Mouse (Mus musculus) adrenal gland, postnatal 14 days (tissue): ENCODE measurements at regions not wholly inside any gene's neighbourhood (a gene's known extent, or its start where the extent isn't known, plus 50 kb on each side); places are given as distances from the start of the nearest gene placed in this dataset.
"Not testable (repeated sequence)": the region's sequence is repeated elsewhere in the genome, so short reads cannot be mapped to it uniquely, and the experiment has no call there.

ENCODE experiments used
- DNase-seq: peaks from one replicate; pipeline ENCODE4 v3.0.0; 2021; ENCODE audit warnings: mixed read lengths

GRCm38 (mm10) chr8:103644106-103644505 is 457.3 kb upstream of the Cdh5 start:
- peak; percentile 75 for DNase-seq

DNA sequence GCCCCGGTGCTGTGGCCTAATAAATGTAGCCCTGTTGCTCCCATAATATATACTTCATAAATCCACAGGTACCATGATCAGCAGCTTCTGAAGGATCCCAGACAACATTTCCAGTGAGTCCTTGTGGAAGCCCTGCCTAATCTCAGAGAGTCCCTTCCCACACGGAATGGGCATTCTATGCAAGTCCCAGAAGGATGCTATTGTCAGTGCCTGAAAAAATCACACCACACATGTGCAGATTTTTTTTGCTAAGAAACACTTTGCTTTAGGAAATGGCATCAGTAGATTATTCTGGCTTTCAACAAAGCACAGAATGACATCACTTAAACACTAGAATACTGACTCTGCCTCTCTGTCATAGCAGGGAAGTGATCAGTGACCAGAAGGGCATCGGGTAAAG is 456.6 kb upstream of the Cdh5 start:
- no peak for DNase-seq

DNA sequence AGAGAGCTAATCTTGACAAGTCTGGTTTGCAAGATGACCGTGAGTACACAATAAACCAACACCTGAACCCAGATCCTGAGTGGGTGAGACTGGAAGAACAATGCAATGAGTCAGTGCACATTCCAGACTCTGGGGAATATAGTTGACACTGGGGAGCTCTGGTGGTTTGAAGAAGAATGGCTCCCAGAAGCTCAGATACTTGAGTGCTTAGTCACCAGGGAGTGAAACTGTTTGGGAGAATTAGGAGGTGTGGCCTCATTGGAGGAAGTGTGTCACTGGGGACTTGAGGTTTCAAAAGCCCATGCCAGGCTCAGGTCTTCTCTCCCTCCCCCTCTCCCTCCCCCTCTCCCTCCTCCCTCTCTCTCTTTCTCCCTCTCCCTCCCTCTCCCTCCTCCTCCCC is 436.6 kb upstream of the Cdh5 start:
- no peak for DNase-seq

- not testable (repeated sequence) for DNase-seq
These were observed 415.2 kb upstream of the Cdh5 start for GRCm38 (mm10) chr8:103686233-103686632.

DNA sequence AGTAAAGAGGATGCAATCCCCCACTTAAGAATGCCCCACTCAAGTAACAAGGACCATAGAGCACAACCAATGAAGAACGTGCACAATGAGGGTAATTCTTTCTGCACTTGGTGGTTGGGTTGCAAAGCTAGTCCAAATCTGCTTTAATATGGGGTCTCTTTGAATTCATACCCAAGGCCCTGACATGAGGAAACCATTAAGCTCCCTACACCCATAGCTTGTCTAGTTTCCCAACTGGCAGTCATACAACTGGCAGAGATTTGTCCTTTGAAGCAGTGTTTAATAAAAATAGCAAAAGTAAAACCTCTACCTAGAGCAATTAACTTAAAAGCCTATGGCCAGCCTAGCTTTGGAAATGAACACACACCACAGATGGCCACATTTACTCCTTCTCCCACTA is 411.0 kb upstream of the Cdh5 start:
- DNase-seq: no peak

DNA sequence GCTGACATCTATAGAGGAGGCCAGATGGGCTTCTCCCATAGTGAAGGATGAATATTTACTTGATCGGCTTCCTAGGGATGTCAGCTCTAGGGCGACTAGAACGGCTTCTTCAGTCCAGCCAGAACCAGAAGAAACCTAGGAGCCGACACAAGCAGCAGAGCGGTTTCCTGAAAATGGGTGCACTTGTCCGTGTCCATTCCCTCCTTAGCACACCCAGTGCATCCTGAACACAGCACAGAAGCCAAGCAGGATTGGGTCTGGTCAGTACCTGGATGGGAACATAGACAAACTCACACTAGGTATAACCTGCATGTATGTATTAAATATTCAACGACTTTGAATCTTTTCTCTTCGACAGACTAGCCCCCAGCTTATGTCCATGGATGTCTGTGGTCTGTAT is 407.9 kb upstream of the Cdh5 start:
- no peak for DNase-seq

- no peak for DNase-seq
These were observed 407.0 kb upstream of the Cdh5 start for GRCm38 (mm10) chr8:103694331-103694891.

DNA sequence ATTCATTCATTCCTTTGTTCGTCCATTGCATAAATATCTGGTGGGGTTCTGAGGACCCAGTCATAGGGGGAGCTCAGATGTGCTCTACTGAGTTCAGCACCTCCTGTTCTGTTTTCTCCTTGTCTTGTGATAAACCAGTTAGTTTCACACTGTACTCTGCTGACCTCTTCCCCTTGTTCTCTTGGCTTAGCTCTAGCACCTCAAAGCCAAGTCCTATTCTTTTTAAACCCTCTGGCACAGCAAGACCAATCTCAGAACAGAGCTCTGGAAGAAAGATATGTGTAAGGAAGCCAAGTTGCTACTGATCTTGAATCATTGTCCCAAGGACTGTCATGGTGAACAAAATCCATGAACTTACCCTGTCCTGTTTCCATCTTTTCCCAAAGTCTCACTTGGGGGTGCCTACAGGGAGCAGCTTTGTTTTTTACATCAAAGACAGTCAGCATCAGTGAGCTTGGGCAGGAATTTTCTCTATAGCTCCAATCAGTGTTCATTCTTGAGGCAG is 402.4 kb upstream of the Cdh5 start:
- no peak for DNase-seq

DNA sequence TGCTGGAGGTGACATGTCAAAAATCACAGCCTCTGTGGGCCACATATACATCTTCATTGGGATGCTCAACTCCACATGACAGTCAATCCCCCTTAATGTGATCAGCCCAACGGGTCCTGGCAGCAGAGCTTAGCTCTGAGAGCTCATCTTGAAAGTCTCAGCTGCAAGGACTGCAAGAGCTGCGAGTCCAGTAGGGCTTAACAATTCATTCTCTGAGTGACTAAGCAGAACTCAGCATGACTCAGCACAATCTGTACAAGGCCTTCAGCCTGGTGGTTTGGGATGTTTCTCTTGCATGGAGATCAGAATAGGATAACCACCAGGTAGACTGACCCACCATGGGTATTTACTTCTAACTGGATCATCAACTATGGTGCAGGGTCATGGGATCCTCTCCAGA is 399.2 kb upstream of the Cdh5 start:
- peak; percentile 17 for DNase-seq

DNA sequence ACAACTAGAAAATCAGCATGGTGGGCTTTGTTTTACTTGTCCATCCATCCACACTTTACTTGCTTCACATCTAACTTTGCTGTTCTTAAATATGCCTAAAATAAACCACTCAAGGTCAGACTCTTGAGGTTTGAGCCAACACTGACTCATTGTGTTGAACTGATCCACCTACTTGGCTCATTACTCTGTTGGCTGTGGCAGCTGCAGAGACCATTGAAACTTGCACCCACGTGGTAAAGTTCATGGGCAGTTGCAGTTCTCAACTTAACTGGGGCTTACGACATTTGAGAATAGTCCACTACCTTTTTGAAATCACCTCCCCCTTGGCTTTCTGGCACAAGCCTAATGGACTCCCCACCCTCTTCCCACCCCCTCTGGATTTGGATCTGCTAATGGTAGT is 395.3 kb upstream of the Cdh5 start:
- DNase-seq: peak; percentile 67

DNA sequence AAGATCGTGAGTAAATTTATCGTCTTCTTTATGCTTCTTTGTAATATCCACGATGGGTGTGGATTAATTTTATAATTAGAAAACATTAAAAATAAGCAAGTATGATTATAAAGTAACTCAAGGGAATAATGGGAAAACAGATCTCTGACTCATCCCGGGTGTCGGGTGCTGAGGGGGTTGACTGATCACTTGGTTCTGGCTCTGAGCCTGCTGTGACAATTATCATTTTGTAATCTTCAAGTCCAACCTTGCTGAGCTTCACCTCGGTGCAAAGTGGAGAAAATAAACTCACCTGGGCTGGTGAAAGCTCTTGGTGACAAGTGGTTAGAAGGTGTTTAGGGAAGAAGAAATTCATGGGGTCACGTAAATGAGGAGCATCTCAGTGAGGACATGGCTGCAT is 390.6 kb upstream of the Cdh5 start:
- DNase-seq: peak; percentile 30

DNA sequence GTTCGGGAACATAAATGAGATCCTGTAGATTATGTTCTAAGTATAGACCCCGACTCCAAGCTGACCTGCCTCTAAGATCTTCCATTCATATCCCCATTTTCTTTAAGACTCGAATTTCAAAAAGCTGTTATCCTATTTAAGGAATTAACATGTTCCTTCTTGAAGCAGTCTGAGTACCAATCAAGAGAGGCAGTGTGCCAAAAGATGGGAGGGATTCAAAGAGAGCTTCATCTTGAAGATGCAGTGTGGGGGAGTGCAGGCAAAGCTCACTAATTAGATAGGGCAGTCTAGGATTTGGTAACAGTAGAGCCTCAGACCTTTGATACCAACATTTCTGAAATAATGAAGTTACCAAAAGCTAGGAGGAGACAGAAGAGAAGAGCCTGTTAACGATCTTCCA is 383.7 kb upstream of the Cdh5 start:
- no peak for DNase-seq

DNA sequence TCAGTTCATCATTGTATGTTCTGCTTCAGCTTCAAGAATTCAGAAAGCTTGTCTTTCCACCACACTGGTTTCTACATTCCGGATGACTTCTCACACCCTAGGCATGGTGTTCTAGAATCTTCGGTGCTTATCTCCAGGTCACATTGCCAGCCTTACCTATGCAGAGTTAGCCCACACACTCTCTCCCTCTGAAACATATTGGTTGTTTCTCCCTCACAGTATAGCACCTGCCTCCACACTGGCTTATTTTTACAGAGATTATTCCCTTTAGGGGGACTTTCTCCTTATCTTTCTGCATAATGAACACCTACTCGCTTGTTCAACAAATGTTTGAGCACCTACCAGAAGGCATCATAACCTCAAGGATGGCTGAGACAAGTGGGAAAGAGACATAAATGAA is 368.0 kb upstream of the Cdh5 start:
- no peak for DNase-seq

DNA sequence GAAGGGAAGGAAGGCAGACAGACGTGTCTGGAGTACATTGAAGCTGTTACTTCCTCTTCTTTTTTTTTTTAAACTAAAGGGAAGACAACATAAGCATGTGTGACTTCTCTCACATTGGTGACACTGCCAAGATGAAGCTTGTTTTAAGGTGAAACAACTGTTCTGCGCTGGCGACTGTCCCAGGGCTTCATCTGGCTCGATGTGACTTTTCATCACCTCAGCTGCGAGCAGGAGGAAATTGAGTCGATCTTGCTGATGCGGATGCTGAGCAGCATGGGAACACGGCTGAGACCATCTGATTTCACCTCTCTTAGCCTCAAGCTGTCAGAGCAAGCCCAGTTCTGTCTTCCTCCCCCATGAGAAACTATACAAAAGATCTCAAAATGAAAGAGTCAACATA is 363.1 kb upstream of the Cdh5 start:
- DNase-seq: no peak

- no peak for DNase-seq
These were observed 360.0 kb upstream of the Cdh5 start for GRCm38 (mm10) chr8:103741395-103741794.

DNA sequence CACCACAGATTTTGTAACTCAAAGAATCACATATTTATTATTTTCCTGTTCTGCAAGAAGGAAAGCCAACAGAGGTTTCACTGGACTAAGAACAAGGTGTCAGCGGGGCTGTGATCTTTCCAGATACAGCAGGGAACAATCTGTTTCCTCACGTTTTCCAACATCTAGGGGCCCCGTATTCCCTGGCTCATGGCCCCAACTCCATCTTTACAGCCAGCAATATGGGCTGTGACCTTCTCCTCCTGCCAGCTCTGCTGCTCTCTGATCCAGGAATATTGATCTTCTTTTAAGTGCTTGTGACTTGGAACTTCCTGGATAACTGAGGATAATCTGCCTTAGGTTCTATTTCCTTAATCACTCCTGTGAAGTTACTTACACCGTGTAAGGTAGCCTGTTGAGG is 352.7 kb upstream of the Cdh5 start:
- no peak for DNase-seq

DNA sequence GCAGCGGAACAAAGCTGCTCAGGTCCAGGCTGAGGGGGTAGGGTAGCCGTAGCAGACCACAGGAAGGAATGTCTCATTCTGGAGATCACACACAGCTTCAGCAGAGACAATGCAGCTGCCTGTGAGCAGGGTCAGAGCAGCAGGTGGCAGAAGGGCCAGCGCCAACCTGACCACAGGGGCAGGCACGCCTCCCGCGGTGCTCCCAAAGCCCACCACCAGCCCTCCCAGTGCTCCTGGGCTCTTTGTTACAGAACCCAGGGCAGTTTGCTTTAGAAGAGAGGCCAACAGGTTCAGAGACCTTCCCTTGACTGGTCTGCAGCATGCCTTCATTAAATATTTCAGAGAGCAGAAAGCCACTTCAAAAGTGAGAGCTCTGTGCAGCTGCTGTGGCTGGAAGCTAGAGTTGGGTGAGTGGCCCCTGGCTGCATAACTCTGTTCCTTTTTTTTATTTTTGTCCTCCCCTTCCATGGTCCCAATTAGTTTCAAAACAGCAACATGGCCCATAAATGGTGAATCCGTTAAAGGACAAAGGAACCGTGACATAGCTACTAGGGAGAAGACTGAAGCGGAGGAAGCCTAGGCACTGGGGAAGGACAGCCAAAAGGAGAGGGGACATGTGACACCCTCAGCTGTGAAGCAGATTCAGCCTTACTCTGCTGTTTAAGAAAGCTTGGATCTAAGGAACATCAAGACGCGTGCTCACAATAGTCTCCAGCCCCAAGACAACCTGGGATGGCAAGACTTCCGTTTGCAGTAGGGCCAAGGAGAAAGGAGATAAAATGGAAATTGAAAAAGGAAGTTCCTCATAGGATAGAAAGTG is 350.9 kb upstream of the Cdh5 start:
- no peak for DNase-seq

- DNase-seq: no peak
These were observed 350.3 kb upstream of the Cdh5 start for GRCm38 (mm10) chr8:103751161-103751560.

GRCm38 (mm10) chr8:103763821-103764220 is 337.6 kb upstream of the Cdh5 start:
- DNase-seq: peak; percentile 10

DNA sequence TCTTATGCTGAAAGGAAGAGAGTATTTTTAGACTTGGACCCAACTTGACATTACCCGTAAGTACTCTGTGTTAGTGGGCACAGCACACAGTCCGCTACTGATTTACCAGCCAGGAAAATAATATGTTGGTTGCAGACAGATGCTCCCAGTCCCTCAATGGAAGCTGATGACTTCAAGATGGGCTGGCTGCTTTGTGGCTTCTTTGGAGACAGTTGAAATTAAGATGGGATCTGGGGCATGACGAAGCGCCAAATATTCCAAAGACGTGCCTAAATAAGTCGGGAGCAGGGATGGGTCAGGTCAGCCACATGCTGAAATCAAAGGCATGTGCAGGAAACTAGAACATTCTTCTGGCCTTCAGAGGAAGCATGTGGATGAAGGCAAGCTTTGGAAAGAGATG is 321.8 kb upstream of the Cdh5 start:
- DNase-seq: no peak

DNA sequence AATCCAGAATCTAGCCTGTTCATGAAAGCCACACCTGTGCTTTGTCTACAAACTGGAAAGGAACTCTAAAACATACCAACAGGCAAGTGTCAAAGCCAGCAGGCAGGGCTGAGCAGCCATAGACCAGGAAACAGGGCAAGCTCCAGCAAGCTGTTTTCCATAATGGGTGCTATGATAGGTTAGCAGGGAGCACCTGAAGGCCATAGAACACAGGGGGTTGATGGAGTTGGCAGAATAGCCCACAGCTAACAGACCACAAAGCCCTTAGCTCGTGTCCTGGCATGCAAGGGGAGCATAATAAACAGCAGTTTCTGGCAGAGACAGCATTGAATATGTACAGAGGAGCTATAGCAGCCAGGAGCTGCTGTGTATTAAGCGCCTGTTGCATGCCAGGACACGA is 313.1 kb upstream of the Cdh5 start:
- DNase-seq: no peak

DNA sequence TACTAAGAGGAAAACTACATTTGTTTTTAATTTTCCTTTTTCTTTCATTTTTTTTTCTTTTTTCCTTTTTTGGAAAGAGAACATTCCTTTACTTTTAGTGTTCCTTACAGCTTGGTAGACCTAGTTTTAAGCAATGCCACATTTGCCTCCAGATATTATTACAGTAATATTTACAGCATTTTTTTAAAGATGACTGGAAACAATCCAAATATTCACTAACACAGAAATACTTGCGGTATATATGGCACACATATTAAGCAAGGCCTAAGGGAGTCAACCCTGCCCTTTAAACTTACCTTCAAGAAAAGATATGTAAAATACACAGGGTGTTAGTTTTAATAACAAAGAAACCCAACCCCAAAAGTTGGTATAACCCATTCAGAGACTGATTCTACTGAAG is 308.1 kb upstream of the Cdh5 start:
- DNase-seq: no peak

DNA sequence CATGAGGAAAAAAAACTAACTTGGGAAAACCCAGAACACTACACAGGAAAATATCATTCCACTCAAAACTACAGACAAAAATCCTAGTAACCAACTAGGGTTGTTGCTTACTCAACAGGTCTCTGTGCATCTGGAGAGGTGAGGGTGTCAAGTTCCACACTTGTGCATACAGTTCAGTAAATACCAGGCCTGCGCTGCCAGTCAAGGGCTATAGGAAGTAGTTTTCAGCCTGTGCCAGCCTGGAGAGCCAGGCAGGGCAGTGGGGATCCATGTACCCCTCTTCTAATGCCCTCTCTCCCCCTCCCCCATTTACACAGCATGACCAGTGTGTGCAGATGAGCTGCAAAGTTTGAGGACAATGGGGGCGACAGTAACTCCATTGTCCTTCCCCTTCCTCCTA is 302.8 kb upstream of the Cdh5 start:
- not testable (repeated sequence) for DNase-seq

DNA sequence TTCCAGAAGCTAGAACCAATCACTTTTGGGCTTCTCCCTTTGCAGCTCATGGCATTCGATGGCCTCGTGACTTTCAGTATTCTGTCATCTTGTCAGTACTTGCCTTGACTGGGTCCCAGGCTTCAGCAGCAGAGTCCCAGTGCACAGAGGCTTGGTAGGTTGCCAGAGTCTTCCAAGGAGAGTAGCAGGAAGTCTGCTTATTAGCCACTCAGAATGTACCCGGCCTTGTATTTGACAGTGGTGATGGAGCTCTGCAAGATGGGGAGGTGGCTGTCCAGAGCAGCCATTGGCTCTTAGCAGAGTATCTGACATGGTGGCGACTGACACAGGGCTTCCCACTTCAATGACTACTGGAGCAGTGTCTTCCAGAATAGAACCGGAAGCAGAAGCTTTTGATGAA is 293.3 kb upstream of the Cdh5 start:
- peak; percentile 53 for DNase-seq
